Mouse (Mus musculus) liver, embryonic 14.5 days (tissue): ENCODE results near the gene Dab2ip.

Experiments used
- CTCF ChIP-seq: IDR thresholded peaks from 2 replicates; pipeline ENCODE4 v1.5.1; 2016; ENCODE audit warnings: antibody characterized with exemption, low read depth, control low read depth
- EP300 ChIP-seq: IDR thresholded peaks from 2 replicates; pipeline ENCODE4 v1.6.1; 2016; ENCODE audit warnings: antibody characterized with exemption, low read depth

DNA sequence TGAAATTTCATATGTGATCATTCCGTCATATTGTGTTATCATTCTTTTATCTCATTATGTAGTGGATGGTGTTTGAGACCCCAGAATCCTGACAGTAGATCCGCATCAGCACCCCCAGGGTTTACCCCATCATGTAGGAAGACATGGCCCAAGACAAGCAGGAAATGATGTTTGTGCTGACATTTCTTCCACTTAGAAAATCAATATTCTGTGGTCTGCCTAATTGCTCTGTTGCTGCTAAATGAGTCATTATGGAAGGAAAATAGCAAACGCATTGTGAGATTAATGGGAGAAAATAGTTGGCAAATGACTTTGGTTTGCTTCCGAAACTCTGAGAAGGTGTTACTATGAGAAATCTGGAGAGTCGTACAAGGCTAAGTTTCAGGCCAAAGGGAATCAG lies 116.4 kb downstream of the Dab2ip start:
- TF ChIP-seq CTCF = no peak
- no peak for TF ChIP-seq EP300
